Mouse (Mus musculus) large intestine, adult 2 months (tissue): Measurements from ENCODE around the gene Tnfrsf25. TPM values are rescaled to one million over a fixed set of nuclear protein-coding genes. Genes with fewer than 3 reads are reported as not detected.

ENCODE experiments used
- DNase-seq: peaks from one replicate; pipeline ENCODE4 v3.0.0-alpha.2; 2012; ENCODE audit warnings: low read depth, low spot score
- WGBS: fragments of 180-500 bp; shearing (Covaris S2); methylation state at CpG from one replicate; pipeline ENCODE4 v1.1.7; 2018; 5-methylcytosine and 5-hydroxymethylcytosine counted together
- polyA plus RNA-seq: library from polyadenylated mRNA; depleted of rRNA; stranded (reverse); fragments of >200 nt; gene quantifications from 2 replicates; pipeline ENCODE4 v1.2.3, GENCODE M21; 2012

Tnfrsf25 gene
- polyA plus RNA-seq, 1 experiment: 3.6 TPM

GRCm38 (mm10) chr4:152088556-152089120 lies 27.1 kb upstream of the Tnfrsf25 start:
- WGBS: 81% methylated on average over 8 of the region's 8 CpGs
- DNase-seq: no peak

GRCm38 (mm10) chr4:152090191-152090590 lies 25.5 kb upstream of the Tnfrsf25 start:
- DNase-seq: no peak
- 86% methylated on average over 9 of the region's 9 CpGs for WGBS

GRCm38 (mm10) chr4:152092751-152093293 lies 22.9 kb upstream of the Tnfrsf25 start:
- 55% methylated on average over 8 of the region's 8 CpGs for WGBS
- DNase-seq: no peak

GRCm38 (mm10) chr4:152094233-152094632 lies 21.5 kb upstream of the Tnfrsf25 start:
- no peak for DNase-seq
- 88% methylated on average over 12 of the region's 12 CpGs for WGBS

GRCm38 (mm10) chr4:152095937-152096910 lies 19.5 kb upstream of the Tnfrsf25 start:
- no peak for DNase-seq
- 49% methylated on average over 27 of the region's 27 CpGs for WGBS

GRCm38 (mm10) chr4:152096927-152097326 lies 18.8 kb upstream of the Tnfrsf25 start:
- DNase-seq: no peak
- WGBS: 79% methylated on average over 6 of the region's 6 CpGs

GRCm38 (mm10) chr4:152097911-152098799 lies 17.6 kb upstream of the Tnfrsf25 start:
- 56% methylated on average over 11 of the region's 11 CpGs for whole genome bisulfite sequencing
- no peak for DNase-seq

- DNase-seq: no peak
- 76% methylated on average over 11 of the region's 11 CpGs for WGBS
These were observed 15.2 kb upstream of the Tnfrsf25 start for GRCm38 (mm10) chr4:152100541-152100940.

GRCm38 (mm10) chr4:152101081-152101653 lies 14.6 kb upstream of the Tnfrsf25 start:
- DNase-seq: no peak
- 68% methylated on average over 7 of the region's 7 CpGs for WGBS

GRCm38 (mm10) chr4:152101921-152102320 lies 13.8 kb upstream of the Tnfrsf25 start:
- no peak for DNase-seq
- 96% methylated on average over 16 of the region's 16 CpGs for WGBS

GRCm38 (mm10) chr4:152103025-152103424 lies 12.7 kb upstream of the Tnfrsf25 start:
- 52% methylated on average over 7 of the region's 7 CpGs for WGBS
- DNase-seq: no peak

GRCm38 (mm10) chr4:152106746-152107145 lies 9.0 kb upstream of the Tnfrsf25 start:
- WGBS: 71% methylated on average over 9 of the region's 9 CpGs
- DNase-seq: no peak

- DNase-seq: no peak
- WGBS: 24% methylated on average over 24 of the region's 24 CpGs
These were observed 8.2 kb upstream of the Tnfrsf25 start for GRCm38 (mm10) chr4:152107493-152107892.

- WGBS: 33% methylated on average over 30 of the region's 30 CpGs
- no peak for DNase-seq
These were observed 7.7 kb upstream of the Tnfrsf25 start for GRCm38 (mm10) chr4:152107971-152108509.

GRCm38 (mm10) chr4:152108673-152109072 lies 7.1 kb upstream of the Tnfrsf25 start:
- 94% methylated on average over 5 of the region's 5 CpGs for WGBS
- no peak for DNase-seq

- 71% methylated on average over 3 of the region's 3 CpGs for WGBS
These were observed 6.2 kb upstream of the Tnfrsf25 start for GRCm38 (mm10) chr4:152109509-152109908.

GRCm38 (mm10) chr4:152110689-152111088 lies 5.0 kb upstream of the Tnfrsf25 start:
- DNase-seq: no peak
- WGBS: 95% methylated on average over 4 of the region's 4 CpGs

More at GRCm38 (mm10) chr4:152109509-152109908, 6.2 kb upstream of the Tnfrsf25 start:
- DNase-seq: no peak

- DNase-seq: no peak
- 85% methylated on average over 9 of the region's 9 CpGs for WGBS
These were observed 3.4 kb upstream of the Tnfrsf25 start for GRCm38 (mm10) chr4:152112329-152112728.

GRCm38 (mm10) chr4:152114080-152114479 lies 1.7 kb upstream of the Tnfrsf25 start:
- WGBS: 90% methylated on average over 16 of the region's 16 CpGs
- DNase-seq: no peak
